Mouse (Mus musculus) forebrain, embryonic 14.5 days (tissue): ENCODE measurements at regions not wholly inside any gene's neighbourhood (a gene's known extent, or its start where the extent isn't known, plus 50 kb on each side); places are given as distances from the start of the nearest gene placed in this dataset.

Experiments
- ATAC-seq: fragments of 200-750 bp; cut with Nextera tagmentation; 2 replicates; pipeline ENCODE4 v1.8.0; 2017; ENCODE audit warnings: mild to moderate bottlenecking, moderate library complexity
- DNase-seq: peaks from one replicate; pipeline ENCODE4 v3.0.0-alpha.2; 2015; ENCODE audit warnings: low spot score
- H3K27ac ChIP-seq: fragments of 300-500 bp; sonication (generic); 2 replicates; pipeline ENCODE4 v1.5.1; 2014; ENCODE audit warnings: low read depth, mild to moderate bottlenecking, control low read depth, low read length, moderate library complexity
- H3K27me3 ChIP-seq: fragments of 300-500 bp; sonication (generic); replicated peaks from 2 replicates; pipeline ENCODE4 v1.6.1; 2014; ENCODE audit warnings: low read length, control low read depth, mixed read lengths; ENCODE audit not compliant: control insufficient read depth, insufficient read depth
- H3K36me3 ChIP-seq: fragments of 300-500 bp; sonication (generic); 2 replicates; pipeline ENCODE4 v1.6.1; 2014; ENCODE audit warnings: low read length, control low read depth; ENCODE audit not compliant: control insufficient read depth, insufficient read depth
- H3K4me1 ChIP-seq: fragments of 300-500 bp; sonication (generic); 2 replicates; pipeline ENCODE4 v1.6.1; 2014; ENCODE audit warnings: antibody characterized with exemption, low read length, control low read depth; ENCODE audit not compliant: control insufficient read depth, insufficient read depth
- H3K4me2 ChIP-seq: fragments of 300-500 bp; sonication (generic); 2 replicates; pipeline ENCODE4 v1.6.1; 2014; ENCODE audit warnings: mild to moderate bottlenecking, control low read depth, low read length
- H3K4me3 ChIP-seq: fragments of 300-500 bp; sonication (generic); 2 replicates; pipeline ENCODE4 v1.5.1; 2014; ENCODE audit warnings: low read depth, low read length, control low read depth
- H3K9ac ChIP-seq: fragments of 300-500 bp; sonication (generic); 2 replicates; pipeline ENCODE4 v1.6.1; 2014; ENCODE audit warnings: mild to moderate bottlenecking, low read length, control low read depth, moderate library complexity
- H3K9me3 ChIP-seq: fragments of 300-500 bp; sonication (generic); replicated peaks from 2 replicates; pipeline ENCODE4 v1.6.1; 2016; ENCODE audit warnings: low read length, control low read depth, mixed read lengths; ENCODE audit not compliant: control insufficient read depth
- WGBS: fragments of 180-500 bp; shearing (Covaris S2); extraction: QIAGEN DNeasy Blood & Tissue Kit; methylation state at CpG from one replicate; pipeline ENCODE4 v1.1.7; 2014; 5-methylcytosine and 5-hydroxymethylcytosine counted together

DNA sequence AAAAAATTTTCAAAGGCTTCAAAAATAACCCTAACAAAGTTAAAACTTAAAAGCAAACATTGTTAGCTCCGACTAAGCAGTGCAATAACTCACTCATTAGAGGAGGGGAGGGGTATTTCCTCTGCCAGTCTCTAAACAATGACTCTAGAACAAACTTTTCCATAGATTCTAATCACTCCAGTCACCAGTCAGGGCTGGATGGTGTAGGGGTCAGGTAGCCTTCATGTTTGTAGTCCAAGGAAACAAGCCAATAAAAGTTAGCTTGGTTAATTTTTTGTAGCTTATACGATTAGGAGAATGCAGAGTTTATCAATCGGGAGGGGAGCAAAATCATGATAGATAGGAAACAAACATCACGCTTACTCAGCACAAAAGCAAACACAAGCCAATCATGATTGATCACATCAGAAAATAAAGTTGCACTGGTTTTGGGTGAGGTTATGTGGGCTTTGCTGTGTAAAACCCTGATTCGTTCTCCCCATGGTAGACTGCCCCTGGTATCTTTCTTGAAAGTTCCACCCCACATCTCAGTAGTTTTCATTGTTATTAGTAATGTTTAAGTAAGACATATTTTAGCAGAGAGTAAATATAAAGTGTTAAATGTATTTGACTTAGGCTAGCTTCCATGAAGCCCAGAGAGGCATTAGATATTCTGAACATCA is 304.6 kb upstream of the Fam241a start:
- no peaks in the 10 kb centered on the region for H3K36me3 ChIP-seq

DNA sequence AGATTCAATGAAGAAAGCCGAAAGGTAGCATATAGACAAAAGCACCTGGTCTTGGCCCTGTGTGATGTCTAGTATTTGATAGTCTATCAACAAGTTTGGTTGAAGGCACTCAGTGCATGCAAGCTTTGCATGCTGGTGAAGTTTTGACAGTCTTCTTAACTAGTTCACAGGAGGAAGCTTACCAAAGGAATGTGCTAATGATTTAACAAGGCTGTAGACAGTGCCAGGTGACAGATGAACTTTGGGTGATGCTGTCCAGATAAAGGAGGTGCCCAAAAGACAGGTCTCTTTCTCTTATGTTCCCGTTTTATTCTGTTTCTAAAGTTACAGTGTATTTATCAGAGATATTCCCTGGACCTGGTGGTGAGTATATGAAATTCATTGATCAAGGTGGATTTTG is 303.3 kb upstream of the Fam241a start:
- DNase-seq, result no peak
- WGBS, result 89% methylated on average over 2 of the region's 2 CpGs

More for the DNA sequence above, 304.6 kb upstream of the Fam241a start:
- WGBS, result 81% methylated on average over 5 of the region's 5 CpGs
- H3K4me1 ChIP-seq, result no peaks in the 10 kb centered on the region
- ATAC-seq (no peak), DNase-seq (no peak)
- no peak overlapping the region for H3K4me3 ChIP-seq
- H3K9me3 ChIP-seq, result no peaks in the 10 kb centered on the region
- no peak overlapping the region for H3K4me2 ChIP-seq
- H3K27ac ChIP-seq, result no peak overlapping the region
- H3K27me3 ChIP-seq, result no peaks in the 10 kb centered on the region
- no peak overlapping the region for H3K9ac ChIP-seq

DNA sequence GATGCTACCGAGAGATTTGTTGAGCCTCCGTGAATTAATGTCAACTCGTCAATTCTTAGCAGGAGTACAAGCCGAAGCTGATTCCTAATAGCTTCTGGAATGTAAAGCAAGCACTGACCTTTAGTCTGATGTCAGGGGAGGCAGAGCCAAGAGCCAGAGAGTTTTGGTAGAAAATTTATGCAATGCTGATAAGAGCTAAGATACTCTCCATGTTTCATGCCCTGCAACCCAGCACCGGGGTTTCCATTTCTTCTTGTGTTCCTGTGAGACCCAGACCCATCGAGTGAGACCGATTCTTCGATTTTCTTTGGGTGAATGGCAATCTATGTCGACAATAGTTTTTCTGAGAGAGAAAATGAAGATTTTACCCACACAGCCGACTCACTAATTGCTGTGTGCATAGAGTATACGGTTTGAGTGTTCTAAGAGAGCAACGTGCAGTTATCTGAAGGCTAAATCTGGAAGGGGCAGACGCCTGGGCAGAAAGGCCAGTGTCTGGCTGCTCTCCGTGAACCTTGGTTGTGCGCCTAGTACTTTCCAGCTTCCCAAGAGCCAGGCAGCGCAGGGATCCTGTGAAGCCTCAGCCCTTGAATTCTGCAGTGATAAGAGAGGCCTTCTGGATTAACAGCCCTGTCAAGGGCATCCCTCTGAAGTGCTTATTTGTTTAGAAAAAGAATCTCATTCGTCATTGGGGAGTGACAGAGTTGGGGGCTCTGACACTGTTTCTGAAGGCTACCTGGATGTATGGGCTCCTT is 296.1 kb upstream of the Fam241a start:
- no peaks in the 10 kb centered on the region for H3K9me3 ChIP-seq
- 78% methylated on average over 17 of the region's 17 CpGs for WGBS
- no peak overlapping the region for H3K27ac ChIP-seq
- H3K4me3 ChIP-seq, result no peak overlapping the region
- H3K9ac ChIP-seq, result no peak overlapping the region
- ATAC-seq, result no peak
- no peaks in the 10 kb centered on the region for H3K27me3 ChIP-seq
- no peak overlapping the region for H3K4me2 ChIP-seq
- DNase-seq, result no peak
- no peaks in the 10 kb centered on the region for H3K36me3 ChIP-seq
- no peaks in the 10 kb centered on the region for H3K4me1 ChIP-seq

More for the DNA sequence above, 303.3 kb upstream of the Fam241a start:
- Histone ChIP-seq H3K4me1 (no peaks in the 10 kb centered on the region), H3K9me3 (no peaks in the 10 kb centered on the region), H3K27ac (no peak overlapping the region), H3K36me3 (no peaks in the 10 kb centered on the region), H3K4me2 (no peak overlapping the region), H3K4me3 (no peak overlapping the region), H3K9ac (no peak overlapping the region), H3K27me3 (no peaks in the 10 kb centered on the region)
- ATAC-seq, result no peak

DNA sequence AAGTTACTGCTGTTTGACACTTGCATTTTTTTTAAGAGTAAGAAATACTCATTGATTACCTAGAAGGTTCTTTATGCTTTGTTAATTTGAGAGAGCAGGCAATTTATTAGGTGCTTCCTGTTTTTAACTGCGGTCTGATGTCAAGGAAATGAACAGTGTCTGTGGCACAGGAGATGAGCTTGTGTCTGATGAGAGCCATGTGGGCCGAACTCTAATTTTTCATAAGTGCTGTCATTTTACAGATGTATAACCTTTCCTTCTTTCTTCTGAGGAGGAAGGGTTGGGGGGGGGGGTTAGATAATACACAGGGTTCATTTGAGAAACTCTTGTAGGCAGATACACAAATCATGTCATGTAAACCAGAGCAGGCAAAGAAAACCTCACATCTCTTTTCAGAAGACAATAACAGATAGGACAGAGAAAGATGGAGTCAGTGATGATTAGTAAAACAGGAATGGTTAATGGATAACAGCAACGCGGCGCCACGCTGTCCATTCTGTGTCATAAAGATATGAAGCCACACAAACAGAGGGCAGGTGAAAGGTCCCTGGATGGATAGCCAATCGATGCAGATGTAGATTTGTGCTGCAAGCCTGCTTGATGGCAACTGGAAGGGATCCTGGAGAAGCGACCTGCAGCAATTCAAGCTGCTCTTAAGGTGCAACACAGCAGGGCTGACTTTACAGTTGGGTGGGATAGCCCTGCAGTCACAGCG is 291.4 kb upstream of the Fam241a start:
- Histone ChIP-seq H3K4me1 (no peaks in the 10 kb centered on the region), H3K27ac (no peak overlapping the region), H3K9me3 (no peaks in the 10 kb centered on the region), H3K4me2 (no peak overlapping the region), H3K9ac (no peak overlapping the region), H3K36me3 (no peaks in the 10 kb centered on the region), H3K4me3 (no peak overlapping the region), H3K27me3 (no peaks in the 10 kb centered on the region)
- whole genome bisulfite sequencing, result 86% methylated on average over 9 of the region's 9 CpGs
- ATAC-seq, result no peak
- no peak for DNase-seq

DNA sequence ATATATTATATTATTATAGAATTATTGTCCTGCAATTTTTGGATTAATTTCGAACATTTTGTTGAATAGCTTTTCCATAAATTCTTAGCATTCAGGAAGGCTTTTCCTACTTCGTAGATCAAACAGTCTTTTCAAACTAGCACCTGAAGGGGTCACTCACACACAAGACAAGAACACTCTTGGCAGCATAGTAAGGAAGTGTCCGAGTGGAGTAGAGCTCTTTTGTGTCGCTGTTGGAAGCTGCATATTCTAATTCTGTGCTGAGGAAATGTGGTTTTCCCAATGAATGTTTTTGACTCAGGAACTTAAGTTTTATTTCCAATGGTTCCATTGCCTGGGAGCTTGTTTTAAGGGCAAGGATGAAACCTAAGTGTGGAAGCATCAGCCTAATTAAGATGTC is 290.2 kb upstream of the Fam241a start:
- no peaks in the 10 kb centered on the region for H3K36me3 ChIP-seq
- DNase-seq, result peak; percentile 72
- no peak overlapping the region for H3K9ac ChIP-seq
- H3K27me3 ChIP-seq, result no peaks in the 10 kb centered on the region
- 14% methylated on average over 4 of the region's 4 CpGs for WGBS
- H3K4me1 ChIP-seq, result no peaks in the 10 kb centered on the region
- H3K27ac ChIP-seq, result no peak overlapping the region
- H3K4me2 ChIP-seq, result no peak overlapping the region
- ATAC-seq, result no peak
- no peaks in the 10 kb centered on the region for H3K9me3 ChIP-seq
- no peak overlapping the region for H3K4me3 ChIP-seq

DNA sequence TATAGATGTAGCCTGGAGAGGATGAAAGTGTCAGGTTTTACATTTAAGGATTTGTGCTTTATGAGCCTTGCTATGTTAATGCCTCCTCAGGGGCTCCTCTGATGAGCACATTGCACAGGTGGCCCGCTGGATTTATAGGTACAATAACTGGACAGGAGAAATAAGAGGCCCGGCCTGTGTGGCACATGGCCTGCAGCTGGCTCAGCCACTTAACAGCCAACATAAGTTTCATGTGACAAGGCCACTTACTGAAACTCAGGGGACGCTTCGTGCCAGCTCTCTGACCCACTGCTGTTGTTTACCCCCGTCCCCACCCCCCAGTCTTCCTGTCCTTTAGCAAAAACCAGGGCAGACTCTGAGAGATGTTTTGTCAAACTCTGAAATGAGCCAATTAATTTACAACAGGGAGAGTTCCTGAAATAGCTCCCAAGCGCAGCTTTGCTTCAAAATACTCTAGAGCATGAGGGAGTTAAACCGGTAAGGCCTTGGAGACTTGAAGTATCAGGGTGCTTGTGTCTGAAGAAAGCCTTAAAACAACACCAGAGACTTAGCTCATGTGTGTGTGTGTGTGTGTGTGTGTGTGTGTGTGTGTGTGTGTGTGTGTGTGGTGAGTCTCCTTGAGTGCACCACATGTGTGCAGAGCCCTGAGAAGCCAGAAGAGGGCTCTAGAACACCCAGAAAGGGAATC is 285.2 kb upstream of the Fam241a start:
- H3K36me3 ChIP-seq, result no peaks in the 10 kb centered on the region
- no peaks in the 10 kb centered on the region for H3K27me3 ChIP-seq
- DNase-seq, result no peak
- no peaks in the 10 kb centered on the region for H3K4me1 ChIP-seq
- WGBS, result 79% methylated on average over 7 of the region's 7 CpGs
- H3K4me2 ChIP-seq, result no peak overlapping the region
- no peak overlapping the region for H3K9ac ChIP-seq
- no peak overlapping the region for H3K4me3 ChIP-seq
- H3K27ac ChIP-seq, result no peak overlapping the region
- ATAC-seq, result no peak
- H3K9me3 ChIP-seq, result no peaks in the 10 kb centered on the region

DNA sequence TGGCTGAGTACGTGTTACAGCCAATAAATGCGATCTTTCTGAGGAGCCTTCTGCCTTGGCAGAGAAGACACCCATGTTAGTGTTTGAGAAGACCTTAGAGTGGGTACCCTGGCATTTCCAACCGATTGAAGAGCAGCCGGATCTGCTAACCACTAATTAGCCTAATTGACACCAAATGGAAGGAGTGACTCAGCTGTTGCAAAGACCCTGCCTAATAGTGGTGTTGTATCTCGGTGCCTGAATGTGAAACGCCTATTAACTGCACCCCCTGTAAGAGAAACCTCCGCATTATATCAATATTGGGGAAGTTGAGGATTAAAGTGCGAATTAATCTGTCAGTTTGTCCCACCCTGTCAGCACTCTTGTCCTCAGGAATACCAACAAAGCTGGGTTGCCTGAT is 253.1 kb upstream of the Fam241a start:
- Histone ChIP-seq H3K36me3 (no peaks in the 10 kb centered on the region), H3K27me3 (no peaks in the 10 kb centered on the region), H3K4me3 (no peak overlapping the region), H3K9ac (no peak overlapping the region), H3K27ac (no peak overlapping the region), H3K4me1 (no peaks in the 10 kb centered on the region), H3K9me3 (no peaks in the 10 kb centered on the region), H3K4me2 (no peak overlapping the region)
- WGBS, result 27% methylated on average over 8 of the region's 8 CpGs
- ATAC-seq (peak; percentile 63; the same call in 1 of the 2 replicates), DNase-seq (peak; percentile 61)

DNA sequence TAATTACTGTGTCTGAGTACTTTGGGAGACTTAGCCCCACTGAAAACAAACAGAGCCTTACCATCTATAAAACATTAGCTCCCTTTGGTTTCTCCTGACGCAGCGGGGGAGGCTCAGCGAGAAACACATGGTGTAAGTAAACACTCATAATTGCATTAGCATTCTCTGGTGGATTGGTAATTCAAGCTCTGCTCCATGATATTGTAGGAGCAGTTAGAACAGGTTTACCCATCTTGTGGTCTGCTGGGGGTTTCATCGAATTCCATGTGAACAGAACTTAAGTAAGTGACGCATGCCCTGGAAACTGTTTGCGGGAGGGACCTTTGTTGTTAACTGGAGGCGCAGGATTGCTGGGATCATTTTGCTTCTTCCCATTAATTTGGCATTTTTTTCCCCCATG is 249.2 kb upstream of the Fam241a start:
- Histone ChIP-seq H3K4me3 (no peak overlapping the region), H3K4me1 (no peaks in the 10 kb centered on the region), H3K36me3 (no peaks in the 10 kb centered on the region), H3K27me3 (no peaks in the 10 kb centered on the region), H3K27ac (no peak overlapping the region), H3K9me3 (no peaks in the 10 kb centered on the region), H3K4me2 (no peak overlapping the region), H3K9ac (no peak overlapping the region)
- WGBS, result 87% methylated on average over 7 of the region's 7 CpGs
- DNase-seq (no peak), ATAC-seq (no peak)
